Mouse (Mus musculus) common myeloid progenitor, adult 5-6 weeks (primary cell): ENCODE measurements around the gene Gtf2a1. TPM values are rescaled to one million over a fixed set of nuclear protein-coding genes. Genes with fewer than 3 reads are reported as not detected.

Experiments used
- total RNA-seq: library from RNA; stranded (forward); fragments of 200-1000, 187-1606 nt; gene quantifications from 2 replicates; pipeline ENCODE4 v1.2.3, GENCODE M21; 2017

Gtf2a1 gene
- total RNA-seq, 1 experiment from 2014 or later, result 44.0 TPM

Other genes with a start within 250 kb of the Gtf2a1 start
- 63.7 and 75.1 TPM in 2 replicates for gene Cep128, start 206.1 kb downstream of the Gtf2a1 start, total RNA-seq
- not detected in 2 replicates for gene Tshr, start 205.9 kb downstream of the Gtf2a1 start, total RNA-seq
- gene Ston2, start 197.9 kb upstream of the Gtf2a1 start, total RNA-seq, result 1.8 and 3.0 TPM in 2 replicates